Mouse (Mus musculus) bone marrow, adult 2 months (tissue): ENCODE measurements around the gene Ttc5.

Source experiments
- CTCF ChIP-seq: fragments of 200-500 bp; IDR thresholded peaks from 2 replicates; pipeline ENCODE4 v1.5.1; 2011; ENCODE audit warnings: low read length, control low read depth; ENCODE audit not compliant: control insufficient read depth, insufficient read depth
- POLR2A ChIP-seq: fragments of 200-500 bp; IDR thresholded peaks from 2 replicates; pipeline ENCODE4 v1.6.1; 2011; ENCODE audit warnings: low read depth, mild to moderate bottlenecking, control low read depth, low read length, borderline replicate concordance; ENCODE audit not compliant: control insufficient read depth

DNA sequence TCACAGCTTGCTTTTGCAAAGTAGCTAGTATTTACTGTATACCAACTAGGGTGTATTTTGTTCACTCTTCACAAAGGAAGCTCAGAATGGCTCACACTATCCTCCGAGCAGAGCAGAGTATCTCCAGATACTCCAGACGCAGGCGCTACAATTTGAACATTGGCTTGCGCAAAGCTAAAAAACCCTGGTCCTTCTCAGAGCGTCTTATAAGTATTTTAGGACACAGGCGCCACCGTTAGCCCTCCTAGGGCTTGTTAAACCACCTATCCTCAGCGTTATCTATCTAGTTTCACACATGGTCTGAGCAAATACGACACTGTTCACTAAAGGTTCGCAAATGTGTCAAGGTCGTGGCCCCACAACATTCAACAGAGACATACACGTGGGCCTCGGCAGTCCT is 19.4 kb upstream of the Ttc5 start:
- TF ChIP-seq CTCF: no peak
- TF ChIP-seq POLR2A: no peak
